Mouse (Mus musculus) natural killer cell, adult 2 months (primary cell): ENCODE results near the gene Gm7030.
"Not testable (repeated sequence)": the region's sequence is repeated elsewhere in the genome, so short reads cannot be mapped to it uniquely, and the experiment has no call there.

ENCODE experiments used
- DNase-seq, 2 experiments: peaks; one replicate each; pipeline ENCODE4 v3.0.0; 2022; ENCODE audit warnings: low spot score in 2 of 2

Gene Gm7030

GRCm38 (mm10) chr17:36128968-36129817 is at the start of gene Gm7030:
Gene Gm7030 (minus strand): TSS chr17:36129425.
- DNase-seq = not testable (repeated sequence)

GRCm38 (mm10) chr17:36178938-36179337 is 49.7 kb upstream of the Gm7030 start:
- DNase-seq = not testable (repeated sequence)

- DNase-seq = not testable (repeated sequence)
These were observed 46.9 kb upstream of the Gm7030 start for GRCm38 (mm10) chr17:36176132-36176531.

- no peak for DNase-seq
These were observed 41.1 kb upstream of the Gm7030 start for GRCm38 (mm10) chr17:36170287-36170814.

GRCm38 (mm10) chr17:36169753-36170152 is 40.5 kb upstream of the Gm7030 start:
- no peak for DNase-seq

- not testable (repeated sequence) for DNase-seq
These were observed 39.9 kb upstream of the Gm7030 start for GRCm38 (mm10) chr17:36169094-36169493.

GRCm38 (mm10) chr17:36168039-36168652 is 38.9 kb upstream of the Gm7030 start, which contains the start of gene Gm8909:
Gene Gm8909 (minus strand): TSS chr17:36168537.
- DNase-seq = no peak

GRCm38 (mm10) chr17:36167306-36168038 is 38.2 kb upstream of the Gm7030 start:
- peak; percentile 21 to 38 for DNase-seq

- not testable (repeated sequence) for DNase-seq
These were observed 37.7 kb upstream of the Gm7030 start for GRCm38 (mm10) chr17:36166901-36167300.

GRCm38 (mm10) chr17:36161129-36162051 is 32.2 kb upstream of the Gm7030 start:
- peak in 1 of 2 experiments; percentile 27 for DNase-seq

- DNase-seq = not testable (repeated sequence)
These were observed 29.0 kb upstream of the Gm7030 start for GRCm38 (mm10) chr17:36158264-36158663.

- not testable (repeated sequence) for DNase-seq
These were observed 28.6 kb upstream of the Gm7030 start for GRCm38 (mm10) chr17:36157782-36158181.

GRCm38 (mm10) chr17:36154271-36155149 is 25.3 kb upstream of the Gm7030 start:
- no peak for DNase-seq

GRCm38 (mm10) chr17:36151200-36151599 is 22.0 kb upstream of the Gm7030 start:
- not testable (repeated sequence) for DNase-seq

GRCm38 (mm10) chr17:36148468-36148867 is 19.2 kb upstream of the Gm7030 start:
- DNase-seq = not testable (repeated sequence)

GRCm38 (mm10) chr17:36146937-36147336 is 17.7 kb upstream of the Gm7030 start:
- DNase-seq = not testable (repeated sequence)

GRCm38 (mm10) chr17:36145861-36146156 is 16.6 kb upstream of the Gm7030 start:
- not testable (repeated sequence) for DNase-seq

GRCm38 (mm10) chr17:36145111-36145860 is 16.1 kb upstream of the Gm7030 start:
- peak; percentile 26 to 39 for DNase-seq

GRCm38 (mm10) chr17:36136299-36136848 is 7.1 kb upstream of the Gm7030 start:
- DNase-seq = not testable (repeated sequence)
